Mouse (Mus musculus): ENCODE measurements around the gene Surf2. TPM values are rescaled to one million over a fixed set of nuclear protein-coding genes. Genes with fewer than 3 reads are reported as not detected.

Gene Surf2
- polyA plus RNA-seq, 1 experiment from 2014 or later, result 33.0 TPM

Other genes with a start within 250 kb of the Surf2 start
- not detected in 2 replicates for gene Lcn4, start 245.1 kb upstream of the Surf2 start, polyA plus RNA-seq (2015; fragmentation: Nextera tagmentation; extraction: Ambion mirVana)
- not detected in 2 replicates for gene Abo, start 51.4 kb upstream of the Surf2 start, polyA plus RNA-seq (2015; fragmentation: Nextera tagmentation; extraction: Ambion mirVana)
- 22.6 and 25.3 TPM in 2 replicates for gene Surf6, start 13.5 kb upstream of the Surf2 start, polyA plus RNA-seq (2015; fragmentation: Nextera tagmentation; extraction: Ambion mirVana)
- 48.5 and 49.1 TPM in 2 replicates for gene Med22, start 5.7 kb upstream of the Surf2 start, polyA plus RNA-seq (2015; fragmentation: Nextera tagmentation; extraction: Ambion mirVana)
- gene Rpl7a, start 5.6 kb upstream of the Surf2 start, polyA plus RNA-seq (2015; fragmentation: Nextera tagmentation; extraction: Ambion mirVana), result 578 and 617 TPM in 2 replicates
- 51.9 and 57.3 TPM in 2 replicates for gene Surf1, start 163 bp downstream of the Surf2 start, polyA plus RNA-seq (2015; fragmentation: Nextera tagmentation; extraction: Ambion mirVana)
- gene Surf4, start 17.6 kb downstream of the Surf2 start, polyA plus RNA-seq (2015; fragmentation: Nextera tagmentation; extraction: Ambion mirVana), result 209 and 215 TPM in 2 replicates
- 0.06 and 0.19 TPM in 2 replicates for gene Stkld1, start 17.7 kb downstream of the Surf2 start, polyA plus RNA-seq (2015; fragmentation: Nextera tagmentation; extraction: Ambion mirVana)
- gene Rexo4, start 48.0 kb downstream of the Surf2 start, polyA plus RNA-seq (2015; fragmentation: Nextera tagmentation; extraction: Ambion mirVana), result 41.5 and 44.0 TPM in 2 replicates
- 0.08 and 0.20 TPM in 2 replicates for gene Adamts13, start 57.0 kb downstream of the Surf2 start, polyA plus RNA-seq (2015; fragmentation: Nextera tagmentation; extraction: Ambion mirVana)
- 52.3 and 57.1 TPM in 2 replicates for gene Cacfd1, start 93.6 kb downstream of the Surf2 start, polyA plus RNA-seq (2015; fragmentation: Nextera tagmentation; extraction: Ambion mirVana)
- 0.63 and 0.85 TPM in 2 replicates for gene Slc2a6, start 111.6 kb downstream of the Surf2 start, polyA plus RNA-seq (2015; fragmentation: Nextera tagmentation; extraction: Ambion mirVana)
- gene Mymk, start 155.8 kb downstream of the Surf2 start, polyA plus RNA-seq (2015; fragmentation: Nextera tagmentation; extraction: Ambion mirVana), result 1.6 and 3.4 TPM in 2 replicates
- gene Adamtsl2, start 163.0 kb downstream of the Surf2 start, polyA plus RNA-seq (2015; fragmentation: Nextera tagmentation; extraction: Ambion mirVana), result 27.9 and 28.4 TPM in 2 replicates
- gene Fam163b, start 226.1 kb downstream of the Surf2 start, polyA plus RNA-seq (2015; fragmentation: Nextera tagmentation; extraction: Ambion mirVana), result 0.54 and 0.64 TPM in 2 replicates
- gene Dbh, start 248.9 kb downstream of the Surf2 start, polyA plus RNA-seq (2015; fragmentation: Nextera tagmentation; extraction: Ambion mirVana), result 0.54 and 0.84 TPM in 2 replicates